Mouse (Mus musculus) stomach, embryonic 14.5 days (tissue): Measurements from ENCODE around the gene Meis1. TPM values are rescaled to one million over a fixed set of nuclear protein-coding genes. Genes with fewer than 3 reads are reported as not detected.
A peak's percentile ranks its signal among the peaks of the same experiment; 100 is the strongest.

ENCODE experiments used
- ATAC-seq: fragments of 200-750 bp; cut with Nextera tagmentation; 2 replicates; pipeline ENCODE4 v1.8.0; 2017; ENCODE audit warnings: low read depth, moderate TSS enrichment; ENCODE audit not compliant: insufficient number of reproducible peaks, insufficient read depth, low FRiP score
- H3K27ac ChIP-seq: fragments of 300-500 bp; sonication (generic); 2 replicates; pipeline ENCODE4 v1.5.1; 2014; ENCODE audit warnings: mild to moderate bottlenecking, low read length, moderate library complexity, mixed read lengths
- H3K27me3 ChIP-seq: fragments of 300-500 bp; sonication (generic); 2 replicates; pipeline ENCODE4 v1.6.1; 2014; ENCODE audit warnings: low read length, control low read depth, mixed read lengths; ENCODE audit not compliant: control insufficient read depth, insufficient read depth
- H3K36me3 ChIP-seq: fragments of 300-500 bp; sonication (generic); 2 replicates; pipeline ENCODE4 v1.6.1; 2014; ENCODE audit warnings: mild to moderate bottlenecking, control low read depth, low read length, moderate library complexity, mixed read lengths; ENCODE audit not compliant: control insufficient read depth, insufficient read depth
- H3K4me1 ChIP-seq: fragments of 300-500 bp; sonication (generic); 2 replicates; pipeline ENCODE4 v1.6.1; 2014; ENCODE audit warnings: low read length, control low read depth, mixed read lengths; ENCODE audit not compliant: control insufficient read depth, insufficient read depth
- H3K4me2 ChIP-seq: fragments of 300-500 bp; sonication (generic); replicated peaks from 2 replicates; pipeline ENCODE4 v1.6.1; 2014; ENCODE audit warnings: low read depth, low read length, control low read depth
- H3K4me3 ChIP-seq: fragments of 300-500 bp; sonication (generic); 2 replicates; pipeline ENCODE4 v1.5.1; 2014; ENCODE audit warnings: low read depth, low read length, control low read depth
- H3K9ac ChIP-seq: fragments of 300-500 bp; sonication (generic); replicated peaks from 2 replicates; pipeline ENCODE4 v1.6.1; 2014; ENCODE audit warnings: low read depth, mild to moderate bottlenecking, control low read depth, low read length, moderate library complexity, mixed read lengths
- H3K9me3 ChIP-seq: fragments of 300-500 bp; sonication (generic); 2 replicates; pipeline ENCODE4 v1.6.1; 2016; ENCODE audit warnings: low read depth, low read length, control low read depth; ENCODE audit not compliant: control insufficient read depth
- WGBS: fragments of 180-500 bp; shearing (Covaris S2); extraction: QIAGEN DNeasy Blood & Tissue Kit; methylation state at CpG from one replicate; pipeline ENCODE4 v1.1.7; 2014; 5-methylcytosine and 5-hydroxymethylcytosine counted together
- polyA plus RNA-seq: library from polyadenylated mRNA; unstranded; fragments of >200 nt; fragmentation: Nextera tagmentation; extraction: Ambion mirVana; gene quantifications from 2 replicates; pipeline ENCODE4 v1.2.1, GENCODE M21; 2014

Meis1 gene
- polyA plus RNA-seq, 1 experiment from 2014 or later = 155 TPM

DNA sequence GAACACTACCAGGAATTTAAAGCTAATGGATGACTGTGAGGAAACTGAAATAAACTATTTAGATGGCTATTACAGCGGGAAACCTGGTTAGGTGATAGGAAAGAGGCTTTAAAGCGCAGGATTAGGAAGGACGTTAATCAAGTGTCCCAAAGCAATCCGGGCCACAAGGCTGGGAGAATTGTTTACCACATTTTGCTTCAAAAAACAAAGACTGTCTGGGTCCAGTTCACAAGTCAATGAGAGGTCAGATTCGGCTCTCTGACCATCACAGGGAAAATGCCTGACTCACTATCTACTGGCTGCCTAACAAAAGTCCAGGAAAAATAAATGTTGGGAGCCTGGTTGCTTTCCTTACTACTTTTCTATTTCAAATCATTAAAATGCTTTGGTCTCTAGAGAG, 4.6 kb upstream of the Meis1 start:
- Histone ChIP-seq H3K4me3 (no peak overlapping the region), H3K27ac (no peak overlapping the region), H3K36me3 (no peaks in the 10 kb centered on the region), H3K9me3 (no peaks in the 10 kb centered on the region), H3K4me2 (no peak overlapping the region), H3K4me1 (peaks cover 18% of the 10 kb centered on the region), H3K27me3 (no peaks in the 10 kb centered on the region), H3K9ac (no peak overlapping the region)
- WGBS = 22% methylated on average over 5 of the region's 5 CpGs
- no peak for ATAC-seq

DNA sequence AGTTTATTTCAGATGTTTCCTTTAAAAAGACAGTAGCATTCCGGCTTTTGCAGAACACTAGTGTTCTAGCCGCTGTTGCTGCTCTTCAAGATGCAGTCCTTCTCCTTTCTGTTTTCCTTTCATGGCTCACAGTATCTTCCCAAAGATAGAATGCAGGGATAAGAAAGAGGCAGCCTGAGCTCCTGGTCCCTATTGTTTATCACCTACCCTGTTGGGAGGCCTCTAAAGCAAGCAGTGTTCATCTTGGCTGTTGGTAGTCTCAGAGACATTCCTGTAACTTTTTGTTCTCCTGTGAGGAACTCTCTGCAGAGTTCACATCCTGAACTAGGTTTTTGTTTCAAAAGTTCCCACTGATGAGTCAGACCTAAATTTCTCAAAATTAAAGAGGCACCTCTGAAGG, 3.8 kb upstream of the Meis1 start:
- Histone ChIP-seq H3K27me3 (no peaks in the 10 kb centered on the region), H3K27ac (peak overlapping the region; percentile 40; the same call in 1 of the 2 replicates), H3K9ac (no peak overlapping the region), H3K36me3 (no peaks in the 10 kb centered on the region), H3K4me3 (no peak overlapping the region), H3K4me1 (peaks cover 18% of the 10 kb centered on the region), H3K9me3 (no peaks in the 10 kb centered on the region), H3K4me2 (peak overlapping the region; percentile 32)
- no peak for ATAC-seq
- WGBS = 30% methylated on average over 2 of the region's 2 CpGs

DNA sequence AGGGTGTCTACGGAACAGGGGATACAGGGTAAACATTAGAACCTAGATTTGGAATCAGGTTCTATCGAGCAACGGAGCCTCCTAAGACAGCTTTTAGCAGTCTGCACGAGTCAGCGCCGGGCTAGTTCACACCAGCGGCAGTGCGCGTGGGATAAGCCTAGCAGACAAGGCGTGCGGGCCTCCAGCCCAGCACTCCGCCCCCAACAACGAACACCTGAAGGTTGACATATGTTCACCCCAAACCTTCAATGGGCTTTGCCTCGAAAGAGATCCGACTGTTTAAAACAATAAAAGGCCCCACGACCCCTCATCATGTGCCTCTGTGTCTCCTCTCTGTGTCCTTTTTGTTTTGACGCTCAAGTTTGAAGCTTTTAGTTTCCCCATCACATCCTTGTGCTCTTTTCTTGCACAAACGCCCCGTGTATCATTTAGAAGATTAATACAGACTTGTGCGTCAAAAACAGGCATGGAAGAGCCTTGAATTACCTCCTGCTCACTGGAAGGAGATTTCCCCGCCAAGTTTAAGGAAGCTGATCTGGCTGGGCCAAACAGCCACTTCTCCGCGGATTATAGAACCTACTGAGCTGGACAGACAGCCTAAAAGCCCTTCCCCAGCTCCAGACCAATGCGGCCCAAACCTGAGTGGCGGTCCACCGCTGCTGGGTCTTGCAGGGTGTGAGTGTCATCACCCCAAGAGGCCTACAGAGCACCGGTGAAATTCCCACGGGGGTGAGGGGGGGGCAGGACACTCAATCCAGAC, 2.3 kb upstream of the Meis1 start:
- Histone ChIP-seq H3K9me3 (no peaks in the 10 kb centered on the region), H3K9ac (peak overlapping the region; percentile 100), H3K36me3 (no peaks in the 10 kb centered on the region), H3K27me3 (no peaks in the 10 kb centered on the region), H3K27ac (peak overlapping the region; percentile 100), H3K4me3 (peak overlapping the region; percentile 46), H3K4me1 (peaks cover 18% of the 10 kb centered on the region), H3K4me2 (peak overlapping the region; percentile 58)
- WGBS = 3% methylated on average over 28 of the region's 28 CpGs
- ATAC-seq = no peak

DNA sequence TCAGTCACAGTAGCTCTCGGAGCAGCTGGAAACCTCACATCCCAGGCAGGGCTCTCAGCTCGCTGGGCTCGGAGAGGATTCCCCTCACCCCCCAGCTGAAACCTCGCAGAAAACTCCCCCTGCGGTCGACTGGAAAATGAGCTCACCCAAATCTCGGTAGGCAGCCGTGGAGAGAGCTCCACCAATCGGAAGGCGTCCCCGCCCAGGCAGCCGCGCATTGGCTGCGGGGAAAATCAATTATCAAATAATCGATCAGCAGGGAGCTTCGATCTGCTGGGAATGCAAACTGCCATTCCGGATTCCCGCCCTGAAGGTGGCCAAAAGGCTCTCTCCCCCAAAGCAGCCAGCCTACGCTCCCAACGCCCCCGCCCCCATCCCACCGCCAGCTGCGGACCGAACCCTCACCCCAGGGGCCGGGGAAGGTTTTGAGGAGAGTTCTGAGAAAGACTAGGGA, 1.6 kb upstream of the Meis1 start:
- Histone ChIP-seq H3K36me3 (peaks cover 4% of the 10 kb centered on the region; the same call in 1 of the 2 replicates), H3K4me2 (peak overlapping the region; percentile 58), H3K4me1 (peaks cover 18% of the 10 kb centered on the region), H3K9me3 (no peaks in the 10 kb centered on the region), H3K4me3 (peak overlapping the region; percentile 46), H3K27me3 (no peaks in the 10 kb centered on the region), H3K9ac (peak overlapping the region; percentile 100), H3K27ac (peak overlapping the region; percentile 100)
- under 1% methylated on average over 25 of the region's 25 CpGs for WGBS
- ATAC-seq = peak; percentile 85

DNA sequence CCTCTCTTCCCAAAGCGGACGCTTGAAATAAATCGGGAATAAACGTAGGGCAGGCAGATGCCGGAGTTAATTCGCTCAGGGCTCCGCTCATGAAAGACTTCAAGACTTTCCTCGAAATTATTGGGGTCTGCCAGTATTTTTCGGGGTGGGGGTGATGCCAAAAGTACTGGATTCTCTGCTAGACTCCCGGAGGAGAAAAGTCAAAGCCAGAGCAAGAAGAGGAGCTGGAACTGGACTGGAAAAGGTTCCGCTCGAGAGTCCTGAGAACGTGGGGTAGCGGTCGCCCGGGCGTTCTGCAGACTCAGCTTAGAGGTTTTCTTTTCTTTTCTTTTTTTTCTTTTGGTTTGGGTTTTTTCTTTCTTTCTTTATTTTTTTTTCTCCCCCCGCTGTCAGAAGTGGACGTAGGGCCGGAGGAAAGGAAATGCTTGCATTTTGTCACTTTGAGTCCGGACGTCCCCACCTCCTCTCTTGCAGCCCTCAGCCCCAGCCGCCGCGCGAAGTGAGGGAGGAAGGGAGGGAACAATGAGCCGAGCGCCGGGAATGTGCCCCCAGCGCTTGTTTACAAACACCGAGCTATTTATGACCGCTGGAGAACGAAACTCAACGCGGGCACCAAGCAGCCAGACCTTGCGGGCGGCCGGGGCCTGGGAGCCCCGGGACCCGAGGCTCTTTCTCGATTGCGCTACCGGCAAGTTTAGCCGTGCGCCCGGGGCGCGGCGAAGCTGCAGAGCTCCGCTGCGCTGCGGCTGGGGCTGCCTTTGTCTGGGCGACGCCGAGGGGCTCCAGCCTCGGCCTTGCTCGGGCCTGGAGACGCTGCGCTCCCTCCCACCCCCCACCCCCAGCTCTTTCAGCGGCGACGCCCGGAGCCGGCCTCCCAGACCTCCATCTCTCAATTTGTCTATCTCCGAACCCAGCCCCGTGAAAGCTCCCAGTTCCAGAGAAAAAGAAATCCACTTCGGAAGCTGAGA, 703 bp upstream of the Meis1 start:
- Histone ChIP-seq H3K4me1 (peaks cover 18% of the 10 kb centered on the region), H3K27ac (peak overlapping the region; percentile 100), H3K4me3 (peak overlapping the region; percentile 46), H3K9ac (peak overlapping the region; percentile 100), H3K9me3 (no peaks in the 10 kb centered on the region), H3K4me2 (peak overlapping the region; percentile 58), H3K27me3 (no peaks in the 10 kb centered on the region), H3K36me3 (peaks cover 13% of the 10 kb centered on the region)
- WGBS = under 1% methylated on average over 67 of the region's 67 CpGs
- ATAC-seq = peak; percentile 8; the same call in 1 of the 2 replicates

DNA sequence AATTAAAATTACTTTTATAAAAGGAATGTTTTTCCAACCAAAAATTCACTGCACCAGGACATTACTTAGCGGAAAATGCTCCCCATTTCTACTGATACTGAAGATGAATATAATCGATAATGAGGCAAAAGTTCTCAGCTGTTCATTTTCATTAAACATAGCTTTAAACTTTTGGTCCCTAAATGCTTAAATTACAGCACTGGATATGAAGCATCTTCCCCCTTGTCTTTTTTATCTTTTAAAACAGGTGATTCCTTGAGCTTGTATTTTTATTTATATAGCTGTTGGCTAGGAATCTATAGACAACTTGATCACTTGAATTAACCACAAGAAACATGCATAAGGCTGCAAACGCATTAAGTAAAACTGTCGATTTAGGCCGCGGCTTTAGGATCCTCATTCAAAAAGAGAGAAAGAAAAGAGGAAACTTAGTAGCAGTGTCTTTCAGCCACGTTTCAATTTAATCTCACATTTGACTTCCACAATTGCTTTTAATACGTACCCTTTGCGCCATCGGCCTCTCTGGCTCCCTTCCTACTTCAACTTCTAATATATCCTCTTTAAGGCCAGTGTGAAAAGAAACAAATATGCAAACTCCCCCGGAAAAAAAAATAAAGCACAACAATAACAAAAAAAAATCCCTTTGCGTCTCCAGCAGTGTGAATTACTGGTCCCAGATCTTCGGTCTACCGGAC, 919 bp downstream of the Meis1 start:
- under 1% methylated on average over 14 of the region's 14 CpGs for WGBS
- Histone ChIP-seq H3K27ac (peak overlapping the region; percentile 100), H3K27me3 (no peaks in the 10 kb centered on the region), H3K4me1 (peaks cover 12% of the 10 kb centered on the region), H3K36me3 (peaks cover 20% of the 10 kb centered on the region), H3K4me2 (peak overlapping the region; percentile 58), H3K9me3 (no peaks in the 10 kb centered on the region), H3K9ac (peak overlapping the region; percentile 100), H3K4me3 (peak overlapping the region; percentile 46)
- ATAC-seq = no peak

DNA sequence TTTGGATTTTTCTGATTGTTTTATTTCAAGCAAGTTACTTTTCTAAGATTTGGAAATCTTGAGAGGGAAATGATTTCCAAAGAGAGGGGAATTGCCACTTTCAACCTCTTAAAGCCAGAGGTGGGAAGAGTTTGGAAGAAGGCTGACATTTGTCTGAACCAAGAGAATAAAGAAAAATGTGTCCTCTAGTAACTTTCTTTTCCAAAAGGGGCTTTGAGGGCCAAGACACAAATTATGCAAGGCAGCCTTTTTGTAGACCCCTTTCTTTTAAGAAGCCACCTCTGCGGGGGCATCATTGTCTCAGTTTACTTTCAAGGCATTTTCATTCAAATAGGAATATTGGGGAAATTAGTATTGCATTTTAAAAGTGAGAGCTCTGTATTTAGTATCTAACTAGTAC, 1.5 kb downstream of the Meis1 start:
- Histone ChIP-seq H3K9ac (peak overlapping the region; percentile 100), H3K27ac (peak overlapping the region; percentile 100), H3K27me3 (no peaks in the 10 kb centered on the region), H3K36me3 (peaks cover 24% of the 10 kb centered on the region), H3K4me3 (peak overlapping the region; percentile 46), H3K9me3 (no peaks in the 10 kb centered on the region), H3K4me2 (peak overlapping the region; percentile 58), H3K4me1 (peaks cover 11% of the 10 kb centered on the region; the same call in 1 of the 2 replicates)
- ATAC-seq = no peak
- WGBS = 9% methylated on average over 1 of the region's 1 CpGs
